Mouse (Mus musculus): ENCODE results near the gene Kcna4.

Gene Kcna4

GRCm38 (mm10) chr2:107289990-107290696 lies at the start of gene Kcna4:
Gene Kcna4, plus strand, starts transcription at chr2:107290639.
- peak; percentile 3 for DNase-seq

GRCm38 (mm10) chr2:107258091-107258490 lies 32.3 kb upstream of the Kcna4 start:
- no peak for DNase-seq

- no peak for DNase-seq
These were observed 24.2 kb upstream of the Kcna4 start for GRCm38 (mm10) chr2:107266251-107266650.

- DNase-seq: no peak
These were observed 20.4 kb upstream of the Kcna4 start for GRCm38 (mm10) chr2:107270050-107270449.

GRCm38 (mm10) chr2:107290697-107291019 lies 219 bp downstream of the Kcna4 start:
- no peak for DNase-seq

GRCm38 (mm10) chr2:107291142-107291541 lies 703 bp downstream of the Kcna4 start:
- no peak for DNase-seq

DNA sequence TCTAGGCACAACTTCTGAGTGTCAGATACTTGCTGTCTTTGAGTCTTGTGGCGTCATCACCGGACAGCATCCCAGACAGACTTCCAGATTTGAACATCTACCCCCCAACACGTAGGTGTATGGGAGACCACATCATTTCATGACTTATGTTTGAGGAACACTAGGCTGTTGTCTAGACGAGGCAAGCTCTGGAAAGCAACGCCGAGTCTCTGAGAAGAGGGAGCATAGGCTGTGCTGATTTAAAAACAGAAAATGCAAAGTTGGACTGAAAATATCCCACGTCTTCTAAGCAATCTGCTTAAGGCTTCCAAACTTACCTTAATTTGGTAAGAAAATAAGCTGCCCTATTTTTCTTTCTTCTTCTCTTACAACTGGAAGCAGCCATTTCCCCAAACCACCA lies 4.1 kb downstream of the Kcna4 start:
- no peak for DNase-seq

GRCm38 (mm10) chr2:107301886-107302285 lies 11.4 kb downstream of the Kcna4 start:
- no peak for DNase-seq

DNA sequence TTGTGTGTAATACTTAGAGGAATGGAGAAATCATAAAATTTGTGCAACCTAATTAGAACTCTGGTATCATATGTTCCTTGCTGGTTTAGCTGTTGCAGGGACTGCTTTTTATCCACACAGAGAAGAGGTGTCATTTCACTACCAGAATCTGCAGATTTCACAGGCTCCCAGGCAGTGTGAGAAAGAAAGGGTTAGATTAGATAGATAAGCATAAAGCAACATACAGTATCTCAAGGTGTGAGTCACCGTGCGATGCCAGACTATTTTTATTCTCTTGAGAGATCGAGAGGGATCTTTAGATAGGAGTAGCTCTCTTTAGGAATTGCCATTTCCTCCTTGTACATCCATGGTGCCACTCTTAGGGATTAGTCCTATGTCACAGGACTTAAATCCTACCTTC lies 14.3 kb downstream of the Kcna4 start:
- no peak for DNase-seq

DNA sequence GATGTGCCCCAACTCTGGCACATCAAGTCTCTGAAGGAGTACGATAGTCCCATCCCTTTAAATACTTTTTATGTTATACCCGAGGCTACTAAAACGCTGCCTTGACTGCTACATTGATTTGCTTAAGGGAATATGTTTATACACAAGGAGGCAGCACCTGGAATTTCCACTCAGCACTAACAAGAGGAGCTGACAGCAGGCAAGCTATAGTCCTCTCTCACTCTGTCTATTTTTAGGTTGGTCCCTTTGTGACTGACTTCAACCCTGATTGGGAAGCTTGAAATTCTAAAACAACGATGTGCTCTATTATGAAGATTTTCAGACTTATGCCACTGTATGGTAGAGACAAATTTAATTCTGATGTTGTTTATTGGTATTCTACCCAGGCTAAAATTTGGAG lies 15.6 kb downstream of the Kcna4 start:
- DNase-seq: no peak

DNA sequence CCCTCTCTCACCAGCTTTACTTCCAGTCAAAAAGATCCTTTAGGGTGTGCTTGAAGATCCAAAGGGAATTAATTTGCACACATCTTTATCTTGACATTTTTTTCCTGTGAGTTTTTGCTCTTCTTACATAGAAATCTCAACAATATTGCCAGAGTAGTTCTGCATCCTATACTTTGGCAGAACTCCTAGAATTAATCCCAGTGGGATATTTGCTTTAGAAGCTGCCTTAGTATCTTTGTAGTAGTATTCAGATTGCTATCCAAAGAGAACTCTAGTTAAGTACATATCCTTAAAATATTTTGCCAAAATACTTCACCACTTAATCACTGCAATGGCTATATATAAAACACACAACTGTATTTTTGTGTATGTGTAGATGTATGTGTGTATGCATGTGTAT lies 28.2 kb downstream of the Kcna4 start:
- no peak for DNase-seq

GRCm38 (mm10) chr2:107321596-107322226 lies 31.3 kb downstream of the Kcna4 start:
- DNase-seq: no peak

DNA sequence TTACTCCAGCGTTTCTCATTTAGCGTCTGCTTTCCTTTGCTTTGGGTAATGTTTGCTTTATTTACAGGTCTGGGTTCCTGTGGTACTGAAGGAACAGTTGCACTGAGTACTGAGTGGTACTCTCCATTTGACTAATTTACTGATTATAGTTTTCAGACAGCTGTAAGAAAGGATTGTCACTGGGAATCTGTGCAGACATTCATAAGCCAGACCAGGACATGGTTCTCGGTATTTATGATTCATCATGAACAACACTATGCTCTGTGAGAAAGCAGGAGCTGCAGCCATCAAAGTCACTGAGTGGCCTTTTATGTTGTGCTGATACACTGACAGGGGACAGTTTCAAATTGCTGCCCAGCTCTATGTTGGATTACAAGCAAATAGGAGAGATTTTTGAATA lies 33.7 kb downstream of the Kcna4 start:
- DNase-seq: no peak

GRCm38 (mm10) chr2:107327276-107327675 lies 36.8 kb downstream of the Kcna4 start:
- no peak for DNase-seq

DNA sequence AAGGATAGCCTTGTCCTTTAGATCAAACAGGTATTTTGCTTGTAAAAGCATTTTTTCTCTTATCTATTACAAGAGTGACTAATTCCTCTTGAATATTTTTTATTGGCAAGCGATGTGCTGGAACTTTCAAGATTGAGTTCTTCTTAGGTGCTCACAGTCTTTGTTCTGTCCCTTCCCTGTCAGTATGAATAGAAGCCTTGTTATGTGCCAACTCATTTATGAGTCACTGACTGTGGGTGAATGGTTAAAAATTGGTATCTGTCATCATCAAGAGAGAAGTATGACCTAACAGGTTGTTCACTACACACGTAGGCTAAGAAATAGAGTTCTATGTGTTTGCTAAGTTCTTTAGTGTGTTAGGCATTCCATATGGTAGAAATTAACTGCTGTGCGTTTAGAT lies 50.9 kb downstream of the Kcna4 start:
- no peak for DNase-seq

- DNase-seq: no peak
These were observed 54.4 kb downstream of the Kcna4 start for GRCm38 (mm10) chr2:107344807-107345206.

GRCm38 (mm10) chr2:107345299-107345698 lies 54.9 kb downstream of the Kcna4 start:
- no peak for DNase-seq
